ENCODE assay signal across 9 mouse cellular contexts in genomic region chr3:115709118-115709574, GRCm38 (mm10). TPM values are rescaled to one million over a fixed set of nuclear protein-coding genes. Genes with fewer than 3 reads are reported as not detected.
A peak's percentile ranks its signal among the peaks of the same experiment; 100 is the strongest.
DNase-seq lines count a peak whose midpoint lies in the region; ATAC-seq and TF ChIP-seq lines count a peak whose summit lies in the region.
"Had no signal": no experiment of that assay in that cellular context is flagged by ENCODE, and none has a peak within 500 bp of the region (broad histone marks: within the 10 kb centered on the region; RNA-seq: fewer than 3 reads in every experiment).

No protein-coding gene starts in this region.

- DNase-seq in left cerebral cortex, adult 2 months (ENCODE audit: extremely low spot score in 1 of 2, low spot score in 2 of 2) = no peak
- DNase-seq in left cerebral cortex, adult 18-20 months (ENCODE audit: low spot score in 2 of 2) = no peak
- peak; percentile 83 for DNase-seq in lung, postnatal 25 days (ENCODE audit: low spot score)
- no peak for DNase-seq in frontal cortex, adult 2 months (ENCODE audit: extremely low spot score in 1 of 2, low spot score in 1 of 2)
- DNase-seq in cerebellum, postnatal 4 days (ENCODE audit: low spot score in 2 of 2) = no peak
- no peak for DNase-seq in urinary bladder, postnatal 25 days (ENCODE audit: low spot score)

- H3K27ac ChIP-seq in left cerebral cortex, adult 2 months = no peak overlapping the region
- peak overlapping the region; percentile 62 for H3K27ac ChIP-seq in heart, embryonic 11.5 days (ENCODE audit: low read depth, low read length)
- H3K27ac ChIP-seq in kidney, embryonic 16.5 days (ENCODE audit: low read length) = no peak overlapping the region; the same call in 1 of the 2 replicates

- peak overlapping the region; percentile 24 for H3K4me3 ChIP-seq in left cerebral cortex, adult 2 months
- no peak overlapping the region for H3K4me3 ChIP-seq in heart, embryonic 11.5 days (ENCODE audit: low read depth, low read length)
- no peak overlapping the region for H3K4me3 ChIP-seq in kidney, embryonic 16.5 days (ENCODE audit: low read length)
- H3K4me3 ChIP-seq: myocyte had no signal

- peaks cover 19% of the 10 kb centered on the region for H3K4me1 ChIP-seq in heart, embryonic 11.5 days (ENCODE audit: control insufficient read depth, insufficient read depth, low read length)
- peaks cover 10% of the 10 kb centered on the region; the same call in 1 of the 2 replicates for H3K4me1 ChIP-seq in kidney, embryonic 16.5 days (ENCODE audit: insufficient read depth, low read length)

- peaks cover 10% of the 10 kb centered on the region for H3K36me3 ChIP-seq in heart, embryonic 11.5 days (ENCODE audit: control insufficient read depth, insufficient read depth, low read length)
- no peaks in the 10 kb centered on the region for H3K36me3 ChIP-seq in kidney, embryonic 16.5 days (ENCODE audit: insufficient read depth, low read length)

- 58% methylated on average over 6 of the region's 6 CpGs for WGBS in heart, embryonic 11.5 days (ENCODE audit: insufficient replicate concordance)
- WGBS in kidney, embryonic 16.5 days = 64% methylated on average over 6 of the region's 6 CpGs

- H3K9me3 ChIP-seq in heart, embryonic 11.5 days (replicated peaks; ENCODE audit: control insufficient read depth, low read length) = no peaks in the 10 kb centered on the region
- H3K9me3 ChIP-seq in kidney, embryonic 16.5 days (ENCODE audit: low read length) = no peaks in the 10 kb centered on the region

- no peaks in the 10 kb centered on the region for H3K27me3 ChIP-seq in heart, embryonic 11.5 days (ENCODE audit: control insufficient read depth, insufficient read depth, low read length)
- no peaks in the 10 kb centered on the region; the same call in 1 of the 2 replicates for H3K27me3 ChIP-seq in kidney, embryonic 16.5 days (ENCODE audit: insufficient read depth, low read length)

- no peak overlapping the region for H3K9ac ChIP-seq in heart, embryonic 11.5 days (ENCODE audit: low read depth, low read length)
- no peak overlapping the region for H3K9ac ChIP-seq in kidney, embryonic 16.5 days (replicated peaks; ENCODE audit: low read length)

- 0 out of 2 replicates have a peak, but pooled peaks have one; percentile 26 for ATAC-seq in heart, embryonic 11.5 days (replicated peaks; ENCODE audit: insufficient number of reproducible peaks, low FRiP score, low TSS enrichment)
- 0 out of 2 replicates have a peak, but pooled peaks have one; percentile 35 for ATAC-seq in kidney, embryonic 16.5 days (ENCODE audit: low FRiP score, low TSS enrichment)

- intact Hi-C loops in left cerebral cortex, adult 2 months (cut with DNase I) = no loop called here

- H3K4me2 ChIP-seq in heart, embryonic 11.5 days = 0 out of 2 replicates have a peak overlapping the region, but pooled peaks have one; percentile 6
- no peak overlapping the region for H3K4me2 ChIP-seq in kidney, embryonic 16.5 days (replicated peaks; ENCODE audit: low read depth, low read length)

- no peak for TF ChIP-seq CTCF in left cerebral cortex, adult 2 months (IDR thresholded peaks at IDR 0.05)

RNA-seq across cellular contexts. Expression of gene S1pr1, which starts 5.7 kb away (rescaled TPM):
- total RNA-seq in left cerebral cortex, adult 2 months (2021) = 100 to 1,000 TPM in 1 of 2 experiments, 10 to 100 TPM in 1; 90.6 to 118 TPM
- 100 to 1,000 TPM; 101 to 114 TPM for total RNA-seq in left cerebral cortex, adult 18-20 months (2021)
- polyA plus RNA-seq in heart, embryonic 11.5 days (2014; fragmentation: Nextera tagmentation; extraction: Ambion mirVana) = 62.8 and 74.4 TPM in 2 replicates
- polyA plus RNA-seq in kidney, embryonic 16.5 days (2015; fragmentation: Nextera tagmentation; extraction: Ambion mirVana) = 21.0 and 26.1 TPM in 2 replicates
- 159 and 175 TPM in 2 replicates for polyA plus RNA-seq in frontal cortex, adult 2 months (2012; rRNA removed)
